Mouse (Mus musculus): Measurements from ENCODE around the gene Lcn4. TPM values are rescaled to one million over a fixed set of nuclear protein-coding genes. Genes with fewer than 3 reads are reported as not detected.

Lcn4 gene
- polyA plus RNA-seq, 1 experiment = not detected

- WGBS = 43% methylated on average over 5 of the region's 5 CpGs
- TF ChIP-seq CTCF (IDR thresholded peaks at IDR 0.05; ENCODE audit: insufficient read depth, low read length) = no peak
- TF ChIP-seq POLR2A (IDR thresholded peaks at IDR 0.05; ENCODE audit: borderline replicate concordance, extremely low read depth, low read depth, low read length) = no peak
- H3K4me1 ChIP-seq (ENCODE audit: control insufficient read depth, insufficient read depth, low read length) = no peaks in the 10 kb centered on the region
- no peak overlapping the region for H3K4me3 ChIP-seq (replicated peaks; ENCODE audit: extremely low read depth, low read depth, low read length)
- DNase-seq = no peak
These were observed 48.1 kb downstream of the Lcn4 start for GRCm38 (mm10) chr2:26622984-26623383.

- 45% methylated on average over 2 of the region's 2 CpGs for WGBS
- H3K4me3 ChIP-seq (replicated peaks; ENCODE audit: extremely low read depth, low read depth, low read length) = no peak overlapping the region
- DNase-seq = no peak
- TF ChIP-seq POLR2A (IDR thresholded peaks at IDR 0.05; ENCODE audit: borderline replicate concordance, extremely low read depth, low read depth, low read length) = no peak
- no peak for TF ChIP-seq CTCF (IDR thresholded peaks at IDR 0.05; ENCODE audit: insufficient read depth, low read length)
- no peaks in the 10 kb centered on the region for H3K4me1 ChIP-seq (ENCODE audit: control insufficient read depth, insufficient read depth, low read length)
These were observed 49.8 kb downstream of the Lcn4 start for GRCm38 (mm10) chr2:26621246-26621645.

DNA sequence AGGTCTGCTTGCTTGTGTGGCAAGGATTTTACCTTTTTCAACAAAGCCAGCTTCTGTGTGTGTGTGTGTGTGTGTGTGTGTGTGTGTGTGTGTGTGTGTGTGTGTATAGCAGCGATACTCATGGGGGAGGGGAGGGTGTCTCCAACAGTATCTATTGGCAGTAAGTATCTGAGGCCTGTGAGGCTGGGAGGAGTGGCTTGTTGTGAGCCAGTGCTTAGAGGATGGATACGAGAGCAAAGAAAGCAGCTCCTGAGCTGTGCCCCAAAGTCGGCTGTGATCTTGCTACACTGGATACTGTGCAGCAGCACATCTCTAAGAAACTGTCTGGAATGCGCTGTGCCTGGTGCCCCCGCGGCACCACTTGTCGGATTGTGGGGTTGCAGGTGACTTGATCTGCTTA lies 53.2 kb downstream of the Lcn4 start:
- WGBS = 68% methylated on average over 7 of the region's 7 CpGs
- DNase-seq = no peak
- TF ChIP-seq POLR2A (IDR thresholded peaks at IDR 0.05; ENCODE audit: borderline replicate concordance, extremely low read depth, low read depth, low read length) (no peak), CTCF (IDR thresholded peaks at IDR 0.05; ENCODE audit: insufficient read depth, low read length) (no peak)
- no peaks in the 10 kb centered on the region for H3K4me1 ChIP-seq (ENCODE audit: control insufficient read depth, insufficient read depth, low read length)
- no peak overlapping the region for H3K4me3 ChIP-seq (replicated peaks; ENCODE audit: extremely low read depth, low read depth, low read length)

Other genes with a start within 250 kb of the Lcn4 start
- gene Sec16a, start 226.1 kb downstream of the Lcn4 start, polyA plus RNA-seq (2012; rRNA removed) = 69.0 and 72.8 TPM in 2 replicates
- gene Notch1, start 154.6 kb downstream of the Lcn4 start, polyA plus RNA-seq (2012; rRNA removed) = 108 and 124 TPM in 2 replicates
- gene Egfl7, start 91.3 kb downstream of the Lcn4 start, polyA plus RNA-seq (2012; rRNA removed) = 1,942 and 2,032 TPM in 2 replicates
- not detected in 2 replicates for gene Gm20532, start 84.6 kb downstream of the Lcn4 start, polyA plus RNA-seq (2012; rRNA removed)
- 106 and 134 TPM in 2 replicates for gene Agpat2, start 66.9 kb downstream of the Lcn4 start, polyA plus RNA-seq (2012; rRNA removed)
- 13.1 and 15.1 TPM in 2 replicates for gene Fam69b, start 42.8 kb downstream of the Lcn4 start, polyA plus RNA-seq (2012; rRNA removed)
- gene Abo, start 193.7 kb upstream of the Lcn4 start, polyA plus RNA-seq (2012; rRNA removed) = 1.0 TPM in 1 of 2 replicates, not detected in the other
- gene Surf6, start 231.6 kb upstream of the Lcn4 start, polyA plus RNA-seq (2012; rRNA removed) = 6.8 and 10.1 TPM in 2 replicates
- gene Med22, start 239.4 kb upstream of the Lcn4 start, polyA plus RNA-seq (2012; rRNA removed) = 27.6 and 30.9 TPM in 2 replicates
- 348 and 458 TPM in 2 replicates for gene Rpl7a, start 239.5 kb upstream of the Lcn4 start, polyA plus RNA-seq (2012; rRNA removed)
- 18.0 and 21.0 TPM in 2 replicates for gene Surf2, start 245.1 kb upstream of the Lcn4 start, polyA plus RNA-seq (2012; rRNA removed)
- gene Surf1, start 245.2 kb upstream of the Lcn4 start, polyA plus RNA-seq (2012; rRNA removed) = 65.5 and 68.0 TPM in 2 replicates

Measured in lung, adult 2 months (tissue).